Mouse (Mus musculus): ENCODE results near the gene Swi5. TPM values are rescaled to one million over a fixed set of nuclear protein-coding genes. Genes with fewer than 3 reads are reported as not detected.

Gene Swi5
- polyA plus RNA-seq, 1 experiment from 2014 or later = 368 TPM

GRCm38 (mm10) chr2:32236760-32237487, 51.0 kb downstream of the Swi5 start:
- peak overlapping the region; percentile 63 for H3K4me3 ChIP-seq (replicated peaks; ENCODE audit: low read length)
- 0% methylated on average over 20 of the region's 20 CpGs for WGBS
- H3K36me3 ChIP-seq (ENCODE audit: control insufficient read depth, insufficient read depth) = peaks cover 4% of the 10 kb centered on the region
- peaks cover 22% of the 10 kb centered on the region for H3K4me1 ChIP-seq (replicated peaks; ENCODE audit: control insufficient read depth, insufficient read depth, low read length)
- peak; percentile 47 for ATAC-seq
- peak overlapping the region; percentile 79 for H3K4me2 ChIP-seq (ENCODE audit: low read length)
- peak overlapping the region; percentile 46 for H3K27ac ChIP-seq (ENCODE audit: low read length)
- no peaks in the 10 kb centered on the region for H3K9me3 ChIP-seq (ENCODE audit: control insufficient read depth, low read length)
- H3K27me3 ChIP-seq (replicated peaks; ENCODE audit: control insufficient read depth, insufficient read depth, low read length) = no peaks in the 10 kb centered on the region
- peak overlapping the region; percentile 70 for H3K9ac ChIP-seq (replicated peaks; ENCODE audit: low read depth, low read length)

- Histone ChIP-seq H3K4me1 (replicated peaks; ENCODE audit: control insufficient read depth, insufficient read depth, low read length) (peaks cover 22% of the 10 kb centered on the region), H3K4me3 (replicated peaks; ENCODE audit: low read length) (peak within 1 kb of the TSS; percentile 63), H3K27me3 (replicated peaks; ENCODE audit: control insufficient read depth, insufficient read depth, low read length) (no peaks in the 10 kb centered on the region), H3K36me3 (ENCODE audit: control insufficient read depth, insufficient read depth) (peaks cover 12% of the 10 kb centered on the region), H3K27ac (ENCODE audit: low read length) (peak within 1 kb of the TSS; percentile 84), H3K9me3 (ENCODE audit: control insufficient read depth, low read length) (no peaks in the 10 kb centered on the region), H3K9ac (replicated peaks; ENCODE audit: low read depth, low read length) (peak within 1 kb of the TSS; percentile 70), H3K4me2 (ENCODE audit: low read length) (peak within 1 kb of the TSS; percentile 79)
- peak; percentile 92 for ATAC-seq
- 1% methylated on average over 54 of the region's 54 CpGs for WGBS
Observed at GRCm38 (mm10) chr2:32235886-32236759, 51.8 kb downstream of the Swi5 start, which contains the start of gene Pomt1. Pomt1 (plus strand) TSS chr2:32236590.

GRCm38 (mm10) chr2:32235433-32235832, 52.4 kb downstream of the Swi5 start:
- Histone ChIP-seq H3K4me3 (replicated peaks; ENCODE audit: low read length) (peak overlapping the region; percentile 63), H3K27me3 (replicated peaks; ENCODE audit: control insufficient read depth, insufficient read depth, low read length) (no peaks in the 10 kb centered on the region), H3K27ac (ENCODE audit: low read length) (no peak overlapping the region), H3K9me3 (ENCODE audit: control insufficient read depth, low read length) (no peaks in the 10 kb centered on the region), H3K9ac (replicated peaks; ENCODE audit: low read depth, low read length) (no peak overlapping the region), H3K4me1 (replicated peaks; ENCODE audit: control insufficient read depth, insufficient read depth, low read length) (peaks cover 22% of the 10 kb centered on the region), H3K36me3 (ENCODE audit: control insufficient read depth, insufficient read depth) (peaks cover 14% of the 10 kb centered on the region), H3K4me2 (ENCODE audit: low read length) (peak overlapping the region; percentile 79)
- ATAC-seq = no peak
- WGBS = 41% methylated on average over 7 of the region's 7 CpGs

Small RNA genes lying within 50 kb of the gene (microRNA-seq; reads per million reads assigned to microRNA genes)
- not detected for gene Gm23363
- 56.7 reads per million, percentile 46 among the genes with 10 or more reads in this experiment for gene Mir199b

Other genes starting within 250 kb of the Swi5 start
- gene Fam78a, start 203.2 kb downstream of the Swi5 start, polyA plus RNA-seq (2015; fragmentation: Nextera tagmentation; extraction: Ambion mirVana) = 0.20 and 0.48 TPM in 2 replicates
- gene Plpp7, start 192.5 kb downstream of the Swi5 start, polyA plus RNA-seq (2015; fragmentation: Nextera tagmentation; extraction: Ambion mirVana) = 19.6 and 20.6 TPM in 2 replicates
- gene Prrc2b, start 137.0 kb downstream of the Swi5 start, polyA plus RNA-seq (2015; fragmentation: Nextera tagmentation; extraction: Ambion mirVana) = 75.5 and 84.7 TPM in 2 replicates
- 29.9 and 36.8 TPM in 2 replicates for gene Pomt1, start 51.5 kb downstream of the Swi5 start, polyA plus RNA-seq (2015; fragmentation: Nextera tagmentation; extraction: Ambion mirVana)
- gene Uck1, start 27.9 kb downstream of the Swi5 start, polyA plus RNA-seq (2015; fragmentation: Nextera tagmentation; extraction: Ambion mirVana) = 93.9 and 108 TPM in 2 replicates
- gene Golga2, start 691 bp downstream of the Swi5 start, polyA plus RNA-seq (2015; fragmentation: Nextera tagmentation; extraction: Ambion mirVana) = 29.4 and 29.8 TPM in 2 replicates
- gene Ciz1, start 64.3 kb upstream of the Swi5 start, polyA plus RNA-seq (2015; fragmentation: Nextera tagmentation; extraction: Ambion mirVana) = 64.3 and 64.6 TPM in 2 replicates
- 26.9 and 38.4 TPM in 2 replicates for gene Dnm1, start 65.3 kb upstream of the Swi5 start, polyA plus RNA-seq (2015; fragmentation: Nextera tagmentation; extraction: Ambion mirVana)
- gene 1110008P14Rik, start 93.9 kb upstream of the Swi5 start, polyA plus RNA-seq (2015; fragmentation: Nextera tagmentation; extraction: Ambion mirVana) = 67.8 and 77.7 TPM in 2 replicates
- gene Lcn2, start 100.2 kb upstream of the Swi5 start, polyA plus RNA-seq (2015; fragmentation: Nextera tagmentation; extraction: Ambion mirVana) = not detected in 2 replicates
- 35.6 and 42.7 TPM in 2 replicates for gene Ptges2, start 107.8 kb upstream of the Swi5 start, polyA plus RNA-seq (2015; fragmentation: Nextera tagmentation; extraction: Ambion mirVana)
- gene Naif1, start 162.4 kb upstream of the Swi5 start, polyA plus RNA-seq (2015; fragmentation: Nextera tagmentation; extraction: Ambion mirVana) = 7.0 and 7.5 TPM in 2 replicates
- 46.9 and 47.7 TPM in 2 replicates for gene Slc25a25, start 163.4 kb upstream of the Swi5 start, polyA plus RNA-seq (2015; fragmentation: Nextera tagmentation; extraction: Ambion mirVana)
- 4.7 and 5.6 TPM in 2 replicates for gene Fam102a, start 247.3 kb upstream of the Swi5 start, polyA plus RNA-seq (2015; fragmentation: Nextera tagmentation; extraction: Ambion mirVana)